Mouse (Mus musculus) kidney, postnatal 0 days (tissue): ENCODE data around the gene Defb18. TPM values are rescaled to one million over a fixed set of nuclear protein-coding genes. Genes with fewer than 3 reads are reported as not detected.
"Not testable (repeated sequence)": the region's sequence is repeated elsewhere in the genome, so short reads cannot be mapped to it uniquely, and the experiment has no call there.

ENCODE experiments used
- ATAC-seq: fragments of 200-750 bp; cut with Nextera tagmentation; replicated peaks from 2 replicates; pipeline ENCODE4 v1.8.0; 2017; ENCODE audit warnings: low read depth, moderate number of reproducible peaks, moderate TSS enrichment, moderate library complexity; ENCODE audit not compliant: low FRiP score
- DNase-seq: peaks from one replicate; pipeline ENCODE4 v3.0.0-alpha.2; 2016; ENCODE audit warnings: low spot score
- H3K27ac ChIP-seq: fragments of 300-500 bp; sonication (generic); 2 replicates; pipeline ENCODE4 v1.5.1; 2014; ENCODE audit warnings: mild to moderate bottlenecking
- H3K27me3 ChIP-seq: fragments of 300-500 bp; sonication (generic); 2 replicates; pipeline ENCODE4 v1.6.1; 2014; ENCODE audit warnings: low read length, mixed read lengths; ENCODE audit not compliant: insufficient read depth
- H3K36me3 ChIP-seq: fragments of 300-500 bp; sonication (generic); 2 replicates; pipeline ENCODE4 v1.6.1; 2014; ENCODE audit warnings: low read length, mixed read lengths; ENCODE audit not compliant: insufficient read depth
- H3K4me1 ChIP-seq: fragments of 300-500 bp; sonication (generic); replicated peaks from 2 replicates; pipeline ENCODE4 v1.6.1; 2014; ENCODE audit warnings: antibody characterized with exemption, low read length, mixed read lengths; ENCODE audit not compliant: insufficient read depth
- H3K4me2 ChIP-seq: fragments of 300-500 bp; sonication (generic); 2 replicates; pipeline ENCODE4 v1.6.1; 2014; ENCODE audit warnings: mild to moderate bottlenecking, low read length, moderate library complexity, mixed read lengths
- H3K4me3 ChIP-seq: fragments of 300-500 bp; sonication (generic); replicated peaks from 2 replicates; pipeline ENCODE4 v1.5.1; 2014; ENCODE audit warnings: low read depth, low read length
- H3K9ac ChIP-seq: fragments of 300-500 bp; sonication (generic); 2 replicates; pipeline ENCODE4 v1.6.1; 2014; ENCODE audit warnings: low read depth, low read length
- H3K9me3 ChIP-seq: fragments of 300-500 bp; sonication (generic); replicated peaks from 2 replicates; pipeline ENCODE4 v1.6.1; 2016; ENCODE audit warnings: low read length, inconsistent platforms, mixed read lengths
- CTCF ChIP-seq: IDR thresholded peaks from 2 replicates; pipeline ENCODE4 v1.5.1; 2016; ENCODE audit warnings: antibody characterized with exemption, low read depth, mild to moderate bottlenecking, moderate library complexity
- WGBS: fragments of 180-500 bp; shearing (Covaris S2); extraction: QIAGEN DNeasy Blood & Tissue Kit; methylation state at CpG from one replicate; pipeline ENCODE4 v1.1.7; 2014; 5-methylcytosine and 5-hydroxymethylcytosine counted together
- polyA plus RNA-seq: library from polyadenylated mRNA; unstranded; fragments of >200 nt; fragmentation: Nextera tagmentation; extraction: Ambion mirVana; gene quantifications from 2 replicates; pipeline ENCODE4 v1.2.1, GENCODE M21; 2015

Defb18 gene
- not detected in 2 replicates for polyA plus RNA-seq

GRCm38 (mm10) chr1:18237343-18237742 is at the start of gene Defb18:
Gene Defb18, minus strand, starts transcription at chr1:18237443.
- DNase-seq = no peak
- ATAC-seq = no peak
- H3K4me1 ChIP-seq = no peaks in the 10 kb centered on the region
- H3K36me3 ChIP-seq = no peaks in the 10 kb centered on the region
- H3K4me2 ChIP-seq = no peak within 1 kb of the TSS
- H3K27me3 ChIP-seq = no peaks in the 10 kb centered on the region
- no peak within 1 kb of the TSS for H3K27ac ChIP-seq
- H3K9me3 ChIP-seq = no peaks in the 10 kb centered on the region
- TF ChIP-seq CTCF = no peak
- 71% methylated on average over 1 of the region's 1 CpGs for WGBS
- no peak within 1 kb of the TSS for H3K4me3 ChIP-seq
- no peak within 1 kb of the TSS for H3K9ac ChIP-seq

GRCm38 (mm10) chr1:18271095-18271494 is 33.9 kb upstream of the Defb18 start:
- Histone ChIP-seq H3K4me2 (no peak overlapping the region), H3K27ac (no peak overlapping the region), H3K27me3 (no peaks in the 10 kb centered on the region), H3K9me3 (no peaks in the 10 kb centered on the region), H3K9ac (no peak overlapping the region), H3K36me3 (no peaks in the 10 kb centered on the region), H3K4me1 (no peaks in the 10 kb centered on the region), H3K4me3 (no peak overlapping the region)
- DNase-seq (no peak), ATAC-seq (no peak)
- 85% methylated on average over 4 of the region's 4 CpGs for WGBS
- no peak for TF ChIP-seq CTCF

- Histone ChIP-seq H3K36me3 (no peaks in the 10 kb centered on the region), H3K4me1 (no peaks in the 10 kb centered on the region), H3K9me3 (no peaks in the 10 kb centered on the region), H3K4me3 (no peak overlapping the region), H3K9ac (no peak overlapping the region), H3K27ac (no peak overlapping the region), H3K4me2 (no peak overlapping the region), H3K27me3 (no peaks in the 10 kb centered on the region)
- DNase-seq (no peak), ATAC-seq (no peak)
- 84% methylated on average over 5 of the region's 5 CpGs for WGBS
- TF ChIP-seq CTCF = no peak
Measured at GRCm38 (mm10) chr1:18268845-18269244, 31.6 kb upstream of the Defb18 start.

GRCm38 (mm10) chr1:18265038-18265437 is 27.8 kb upstream of the Defb18 start, which contains the start of gene Defb41:
Gene Defb41, minus strand, starts transcription at chr1:18265138.
- no peaks in the 10 kb centered on the region for H3K4me1 ChIP-seq
- no peaks in the 10 kb centered on the region for H3K9me3 ChIP-seq
- no peak for TF ChIP-seq CTCF
- no peak for ATAC-seq
- no peak for DNase-seq
- no peak within 1 kb of the TSS for H3K4me2 ChIP-seq
- no peak within 1 kb of the TSS for H3K27ac ChIP-seq
- H3K9ac ChIP-seq = no peak within 1 kb of the TSS
- H3K4me3 ChIP-seq = no peak within 1 kb of the TSS
- H3K36me3 ChIP-seq = no peaks in the 10 kb centered on the region
- no peaks in the 10 kb centered on the region for H3K27me3 ChIP-seq

GRCm38 (mm10) chr1:18245801-18246580 is 8.7 kb upstream of the Defb18 start:
- 87% methylated on average over 9 of the region's 9 CpGs for WGBS
- not testable (repeated sequence) for H3K27ac ChIP-seq, H3K4me1 ChIP-seq

GRCm38 (mm10) chr1:18223385-18223945 is 13.8 kb downstream of the Defb18 start:
- Histone ChIP-seq H3K27me3 (no peaks in the 10 kb centered on the region), H3K4me3 (no peak overlapping the region), H3K9me3 (no peaks in the 10 kb centered on the region), H3K9ac (no peak overlapping the region), H3K36me3 (no peaks in the 10 kb centered on the region), H3K4me2 (no peak overlapping the region), H3K27ac (no peak overlapping the region), H3K4me1 (no peaks in the 10 kb centered on the region)
- peak; percentile 23 for DNase-seq
- no peak; the same call in 1 of the 2 replicates for ATAC-seq
- no peak; the same call in 1 of the 2 replicates for TF ChIP-seq CTCF
- 7% methylated on average over 3 of the region's 3 CpGs for WGBS

More at GRCm38 (mm10) chr1:18245801-18246580, 8.7 kb upstream of the Defb18 start:
- not testable (repeated sequence) for H3K4me2 ChIP-seq, H3K9me3 ChIP-seq, H3K36me3 ChIP-seq, H3K4me3 ChIP-seq, H3K27me3 ChIP-seq, ATAC-seq, H3K9ac ChIP-seq, DNase-seq
